Mouse (Mus musculus) embryonic facial prominence, embryonic 14.5 days (tissue): ENCODE results near the gene Rfxap. TPM values are rescaled to one million over a fixed set of nuclear protein-coding genes. Genes with fewer than 3 reads are reported as not detected.

Source experiments
- ATAC-seq: fragments of 200-750 bp; cut with Nextera tagmentation; 2 replicates; pipeline ENCODE4 v1.8.0; 2017; ENCODE audit warnings: low read depth, moderate number of reproducible peaks, moderate TSS enrichment
- DNase-seq: peaks from one replicate; pipeline ENCODE4 v3.0.0-alpha.2; 2015; ENCODE audit warnings: low spot score
- H3K27ac ChIP-seq: fragments of 300-500 bp; sonication (generic); replicated peaks from 2 replicates; pipeline ENCODE4 v1.5.1; 2014; ENCODE audit warnings: low read depth, mild to moderate bottlenecking, low read length, moderate library complexity
- H3K27me3 ChIP-seq: fragments of 300-500 bp; sonication (generic); replicated peaks from 2 replicates; pipeline ENCODE4 v1.6.1; 2014; ENCODE audit warnings: low read length; ENCODE audit not compliant: control insufficient read depth, insufficient read depth
- H3K36me3 ChIP-seq: fragments of 300-500 bp; sonication (generic); 2 replicates; pipeline ENCODE4 v1.6.1; 2014; ENCODE audit warnings: low read length, mixed read lengths; ENCODE audit not compliant: control insufficient read depth, insufficient read depth
- H3K4me1 ChIP-seq: fragments of 300-500 bp; sonication (generic); 2 replicates; pipeline ENCODE4 v1.6.1; 2014; ENCODE audit warnings: antibody characterized with exemption, low read length; ENCODE audit not compliant: control insufficient read depth, insufficient read depth
- H3K4me2 ChIP-seq: fragments of 300-500 bp; sonication (generic); 2 replicates; pipeline ENCODE4 v1.6.1; 2014; ENCODE audit warnings: low read depth, mild to moderate bottlenecking, low read length, moderate library complexity, mixed read lengths
- H3K4me3 ChIP-seq: fragments of 300-500 bp; sonication (generic); 2 replicates; pipeline ENCODE4 v1.5.1; 2014; ENCODE audit warnings: low read depth, mild to moderate bottlenecking, low read length
- H3K9ac ChIP-seq: fragments of 300-500 bp; sonication (generic); 2 replicates; pipeline ENCODE4 v1.6.1; 2014; ENCODE audit warnings: low read depth, mild to moderate bottlenecking, low read length, moderate library complexity, mixed read lengths
- H3K9me3 ChIP-seq: fragments of 300-500 bp; sonication (generic); 2 replicates; pipeline ENCODE4 v1.6.1; 2016; ENCODE audit warnings: low read length; ENCODE audit not compliant: control insufficient read depth
- WGBS: fragments of 180-500 bp; shearing (Covaris S2); extraction: QIAGEN DNeasy Blood & Tissue Kit; methylation state at CpG from one replicate; pipeline ENCODE4 v1.1.7; 2014; 5-methylcytosine and 5-hydroxymethylcytosine counted together
- polyA plus RNA-seq: library from polyadenylated mRNA; unstranded; fragments of >200 nt; fragmentation: Nextera tagmentation; extraction: Ambion mirVana; gene quantifications from 2 replicates; pipeline ENCODE4 v1.2.1, GENCODE M21; 2014

Gene Rfxap
- polyA plus RNA-seq: 37.6 and 43.0 TPM in 2 replicates

DNA sequence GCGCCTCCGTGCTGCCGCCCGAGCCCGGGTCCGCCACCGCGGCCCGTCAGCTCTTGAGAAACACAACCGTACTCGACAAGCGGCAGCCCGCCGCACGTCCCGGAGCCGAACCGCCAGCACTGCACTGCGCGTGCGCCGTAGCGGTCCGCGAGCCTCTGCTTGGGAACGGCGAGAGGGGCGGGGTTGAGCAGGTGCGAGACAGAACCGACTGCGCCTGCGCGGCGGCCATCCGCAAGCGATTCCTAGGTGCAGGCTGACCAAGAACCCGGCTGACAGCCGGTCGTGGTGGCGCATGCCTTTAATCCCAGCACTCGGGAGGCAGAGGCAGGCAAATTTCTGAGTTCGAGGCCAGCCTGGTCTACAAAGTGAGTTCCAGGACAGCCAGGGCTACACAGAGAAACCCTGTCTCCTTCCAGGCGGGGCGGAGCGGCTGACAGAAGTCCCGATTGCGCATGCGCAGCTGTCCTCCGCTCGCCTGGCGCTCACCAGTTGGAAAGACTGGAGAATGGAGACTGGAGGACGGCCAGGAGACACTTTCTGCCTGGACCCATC, at the start of gene Rfxap:
Gene Rfxap, minus strand, starts transcription at position 126 of the 552 bp plus-strand sequence.
- DNase-seq (peak; percentile 97), ATAC-seq (peak; percentile 94)
- peaks cover 13% of the 10 kb centered on the region for H3K36me3 ChIP-seq
- peak within 1 kb of the TSS; percentile 89 for H3K27ac ChIP-seq
- H3K4me2 ChIP-seq: peak within 1 kb of the TSS; percentile 95
- no peaks in the 10 kb centered on the region for H3K9me3 ChIP-seq
- peak within 1 kb of the TSS; percentile 93 for H3K9ac ChIP-seq
- peaks cover 5% of the 10 kb centered on the region; the same call in 1 of the 2 replicates for H3K4me1 ChIP-seq
- peak within 1 kb of the TSS; percentile 93 for H3K4me3 ChIP-seq
- 0% methylated on average over 47 of the region's 52 CpGs for WGBS
- no peaks in the 10 kb centered on the region for H3K27me3 ChIP-seq

DNA sequence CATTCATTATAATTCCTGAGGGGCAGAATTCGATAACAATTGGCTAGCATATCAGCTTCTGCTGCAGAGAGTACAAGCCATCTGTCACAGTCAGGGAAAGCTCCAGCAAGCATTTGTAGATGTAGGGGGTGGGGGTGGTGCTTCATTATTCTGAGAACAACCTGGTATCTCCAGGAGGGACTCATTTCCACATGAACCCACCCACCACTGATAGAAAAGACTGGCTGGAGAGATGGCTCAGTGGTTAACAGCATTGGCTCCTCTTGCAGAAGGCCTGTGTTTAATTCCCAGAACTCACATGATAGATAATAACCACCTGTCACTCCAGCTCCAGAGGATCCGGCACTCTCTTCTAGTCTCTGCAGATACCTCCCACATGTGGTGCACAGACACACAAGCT, 27.8 kb upstream of the Rfxap start:
- WGBS: 36% methylated on average over 2 of the region's 2 CpGs
- Histone ChIP-seq H3K9ac (no peak overlapping the region), H3K4me3 (no peak overlapping the region), H3K36me3 (no peaks in the 10 kb centered on the region), H3K27me3 (no peaks in the 10 kb centered on the region), H3K4me2 (no peak overlapping the region), H3K27ac (no peak overlapping the region), H3K9me3 (no peaks in the 10 kb centered on the region), H3K4me1 (no peaks in the 10 kb centered on the region)
- no peak for ATAC-seq
- DNase-seq: peak; percentile 24

DNA sequence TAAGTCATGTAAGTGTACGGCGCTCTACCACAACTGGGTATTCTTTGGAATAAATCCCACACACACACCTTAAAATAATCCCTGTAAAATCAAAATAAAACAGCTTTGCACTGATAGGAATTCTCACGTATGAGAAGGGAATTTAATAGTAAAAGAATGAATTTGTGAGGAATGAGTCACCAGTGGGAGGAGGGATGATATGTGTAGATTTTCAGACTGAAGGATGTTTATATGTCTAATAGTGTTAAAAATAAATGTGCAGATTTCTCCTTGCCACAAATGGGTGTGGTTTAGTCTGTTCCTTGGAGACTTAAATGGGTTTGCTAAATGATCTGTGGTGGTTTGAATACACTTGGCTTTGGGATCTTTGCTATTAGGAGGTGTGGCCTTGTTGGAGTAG, 24.9 kb upstream of the Rfxap start:
- Histone ChIP-seq H3K36me3 (no peaks in the 10 kb centered on the region), H3K4me3 (no peak overlapping the region), H3K4me2 (no peak overlapping the region), H3K4me1 (no peaks in the 10 kb centered on the region), H3K27ac (no peak overlapping the region), H3K27me3 (no peaks in the 10 kb centered on the region), H3K9ac (no peak overlapping the region), H3K9me3 (no peaks in the 10 kb centered on the region)
- DNase-seq (no peak), ATAC-seq (no peak)
- whole genome bisulfite sequencing: 65% methylated on average over 3 of the region's 3 CpGs

DNA sequence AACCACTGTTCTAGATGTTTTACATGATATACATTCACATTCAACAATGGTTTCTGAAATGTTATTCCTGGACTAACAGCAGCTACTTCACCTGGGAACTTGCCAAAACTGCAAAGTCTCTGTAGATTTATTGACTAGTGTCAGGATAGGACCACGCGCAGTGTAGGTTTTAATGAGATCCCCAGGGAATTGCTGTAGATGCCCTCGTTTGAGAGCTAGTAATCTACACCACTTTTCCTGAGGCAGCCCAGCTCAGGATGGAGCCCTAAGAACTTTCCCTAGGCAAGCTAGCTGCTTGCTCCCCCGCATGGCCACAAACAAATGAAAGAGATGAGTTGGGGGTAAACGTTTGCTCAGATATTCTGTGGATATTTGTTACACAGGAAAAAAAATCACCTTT, 14.9 kb upstream of the Rfxap start:
- DNase-seq: peak; percentile 42
- no peak overlapping the region for H3K4me3 ChIP-seq
- no peaks in the 10 kb centered on the region for H3K36me3 ChIP-seq
- H3K4me2 ChIP-seq: no peak overlapping the region
- peak; percentile 30; the same call in 1 of the 2 replicates for ATAC-seq
- H3K27ac ChIP-seq: no peak overlapping the region
- H3K4me1 ChIP-seq: no peaks in the 10 kb centered on the region
- H3K9me3 ChIP-seq: no peaks in the 10 kb centered on the region
- H3K27me3 ChIP-seq: no peaks in the 10 kb centered on the region
- H3K9ac ChIP-seq: no peak overlapping the region
- WGBS: 64% methylated on average over 5 of the region's 5 CpGs

DNA sequence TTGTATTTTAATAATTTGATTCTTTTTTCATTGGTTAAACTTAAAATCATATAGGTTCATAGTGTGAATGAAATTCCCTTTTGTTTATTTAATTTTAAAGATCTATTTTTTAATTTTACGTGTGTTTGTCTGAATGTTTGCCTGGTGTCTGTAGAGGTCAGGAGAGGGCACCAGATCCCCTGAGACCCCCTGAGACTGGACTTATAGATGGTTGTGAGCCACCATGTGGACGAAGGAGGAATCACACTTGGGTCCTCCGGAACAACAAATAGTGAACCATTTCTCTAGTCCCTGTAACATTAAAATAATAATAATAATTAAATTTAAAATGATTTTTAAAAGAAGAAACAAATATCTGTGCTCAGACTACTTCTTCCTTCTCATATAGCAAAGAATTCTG, 7.7 kb upstream of the Rfxap start:
- Histone ChIP-seq H3K9me3 (no peaks in the 10 kb centered on the region), H3K36me3 (no peaks in the 10 kb centered on the region), H3K27me3 (no peaks in the 10 kb centered on the region), H3K27ac (no peak overlapping the region), H3K4me1 (no peaks in the 10 kb centered on the region), H3K4me2 (no peak overlapping the region), H3K4me3 (no peak overlapping the region), H3K9ac (no peak overlapping the region)
- DNase-seq: peak; percentile 87
- WGBS: 26% methylated on average over 3 of the region's 3 CpGs
- 0 out of 2 replicates have a peak, but pooled peaks have one; percentile 50 for ATAC-seq

DNA sequence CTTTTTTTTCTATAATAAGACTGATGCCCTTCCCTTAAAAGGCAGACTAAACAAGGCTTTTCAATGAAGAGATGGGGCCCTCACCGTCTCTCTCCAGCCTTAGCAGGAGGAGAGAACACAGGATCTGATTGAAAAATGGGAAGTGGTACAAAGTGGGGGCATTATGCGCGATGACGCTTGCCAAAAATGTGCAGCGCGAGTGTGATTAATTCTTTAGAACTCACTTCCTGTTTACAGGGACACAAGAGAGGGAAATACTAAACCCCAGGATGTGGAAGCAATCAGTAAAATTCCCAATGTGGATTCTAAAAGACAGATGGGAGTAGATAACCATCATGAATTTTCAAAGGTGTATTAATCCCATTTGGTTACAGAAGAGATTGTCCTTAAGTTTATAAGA, 7.0 kb upstream of the Rfxap start:
- H3K27ac ChIP-seq: no peak overlapping the region

DNA sequence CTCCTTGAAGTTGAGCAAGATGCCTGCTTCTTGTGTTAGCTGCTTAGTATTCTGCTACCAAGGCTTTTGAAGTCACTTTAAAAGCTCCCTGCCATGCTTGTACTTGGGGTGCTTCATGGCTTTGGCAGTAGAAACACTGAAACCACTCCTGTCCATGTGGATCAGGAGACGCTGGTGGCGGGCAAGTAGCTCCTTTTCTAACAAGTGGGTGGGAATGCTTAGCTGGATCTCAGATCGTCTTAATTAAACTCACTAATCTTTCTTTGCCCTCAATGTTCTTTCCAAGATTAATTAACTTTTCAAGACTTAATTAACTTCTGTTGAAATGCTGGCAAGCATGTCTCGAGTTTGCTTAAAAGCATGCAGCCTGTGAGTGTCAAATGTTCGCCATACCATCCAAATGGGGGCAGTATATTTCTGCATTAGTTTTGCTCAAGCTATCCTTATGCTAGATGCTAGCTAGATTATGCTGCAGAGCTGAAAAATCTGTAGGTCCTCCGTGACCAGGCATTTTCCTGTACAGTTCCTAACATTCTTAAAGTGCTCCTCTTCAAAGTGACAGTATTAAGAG, 5.9 kb upstream of the Rfxap start:
- Histone ChIP-seq H3K4me3 (no peak overlapping the region), H3K9ac (no peak overlapping the region), H3K4me2 (no peak overlapping the region), H3K4me1 (no peaks in the 10 kb centered on the region), H3K27ac (no peak overlapping the region), H3K27me3 (no peaks in the 10 kb centered on the region), H3K9me3 (no peaks in the 10 kb centered on the region), H3K36me3 (no peaks in the 10 kb centered on the region)
- DNase-seq: no peak
- no peak for ATAC-seq
- 68% methylated on average over 6 of the region's 6 CpGs for WGBS

More for the DNA sequence above, 7.0 kb upstream of the Rfxap start:
- H3K9ac ChIP-seq: no peak overlapping the region
- no peak overlapping the region for H3K4me2 ChIP-seq
- DNase-seq (no peak), ATAC-seq (no peak)
- H3K4me3 ChIP-seq: no peak overlapping the region
- H3K4me1 ChIP-seq: no peaks in the 10 kb centered on the region
- no peaks in the 10 kb centered on the region for H3K9me3 ChIP-seq
- 73% methylated on average over 6 of the region's 6 CpGs for WGBS
- H3K36me3 ChIP-seq: no peaks in the 10 kb centered on the region
- H3K27me3 ChIP-seq: no peaks in the 10 kb centered on the region

DNA sequence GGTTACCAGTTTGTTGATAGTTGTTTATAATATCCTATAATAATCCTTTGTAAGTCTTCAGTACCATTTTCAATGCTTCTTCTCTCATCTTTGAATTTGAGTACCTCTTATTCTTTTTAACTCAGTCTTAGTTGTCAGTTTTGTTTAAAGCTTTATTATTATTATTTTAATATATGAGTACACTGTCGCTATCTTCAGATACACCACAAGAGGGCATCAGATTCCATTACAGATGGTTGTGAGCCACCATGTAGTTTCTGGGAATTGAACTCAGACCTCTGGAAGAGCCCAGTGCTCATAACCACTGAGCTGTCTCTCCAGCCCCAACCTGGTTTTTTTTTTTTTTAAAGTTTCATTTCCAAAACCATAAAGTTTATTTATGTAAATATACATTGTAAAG, 4.0 kb upstream of the Rfxap start:
- DNase-seq (no peak), ATAC-seq (no peak)
- Histone ChIP-seq H3K4me1 (no peaks in the 10 kb centered on the region), H3K4me3 (no peak overlapping the region), H3K9ac (no peak overlapping the region), H3K9me3 (no peaks in the 10 kb centered on the region), H3K27me3 (no peaks in the 10 kb centered on the region), H3K4me2 (no peak overlapping the region), H3K36me3 (no peaks in the 10 kb centered on the region), H3K27ac (no peak overlapping the region)
- WGBS: 52% methylated on average over 1 of the region's 1 CpGs

DNA sequence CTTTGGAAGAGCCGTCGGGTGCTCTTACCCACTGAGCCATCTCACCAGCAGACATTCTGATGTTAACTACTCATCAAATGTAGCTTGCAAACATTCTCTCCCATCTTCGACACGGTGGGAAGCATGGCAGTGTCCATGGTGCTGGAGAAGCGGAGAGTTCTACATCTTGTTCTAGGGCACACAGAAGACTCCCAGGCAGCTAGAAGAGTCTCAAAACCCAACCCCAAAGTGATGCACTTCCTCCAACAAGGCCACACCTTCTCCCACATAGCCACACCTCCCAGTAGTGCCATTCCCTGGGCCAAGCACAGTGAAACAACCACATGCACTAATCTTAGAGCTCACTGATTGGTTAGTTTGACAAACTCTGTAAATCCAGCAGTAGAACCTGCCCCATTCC, 1.5 kb upstream of the Rfxap start:
- no peak for ATAC-seq
- Histone ChIP-seq H3K27ac (no peak overlapping the region), H3K9me3 (no peaks in the 10 kb centered on the region), H3K4me2 (no peak overlapping the region), H3K36me3 (peaks cover 5% of the 10 kb centered on the region), H3K27me3 (no peaks in the 10 kb centered on the region), H3K9ac (no peak overlapping the region), H3K4me3 (no peak overlapping the region), H3K4me1 (peaks cover 5% of the 10 kb centered on the region; the same call in 1 of the 2 replicates)
- WGBS: 59% methylated on average over 5 of the region's 5 CpGs
- no peak for DNase-seq
